Mouse (Mus musculus): ENCODE data around the gene Pla2g2c.

GRCm38 (mm10) chr4:138788381-138788780 is 63.8 kb downstream of the Pla2g2c start:
- TF ChIP-seq CTCF (IDR thresholded peaks at IDR 0.05; ENCODE audit: extremely low read depth, insufficient read depth, low read length) (no peak), POLR2A (IDR thresholded peaks at IDR 0.05; ENCODE audit: extremely low read depth, insufficient read depth, low read length) (no peak)
